Mouse (Mus musculus): ENCODE results near the gene Adh7. TPM values are rescaled to one million over a fixed set of nuclear protein-coding genes. Genes with fewer than 3 reads are reported as not detected.

The Adh7 gene
- total RNA-seq (2023; ENCODE audit: inconsistent age) = not detected in 4 replicates

DNA sequence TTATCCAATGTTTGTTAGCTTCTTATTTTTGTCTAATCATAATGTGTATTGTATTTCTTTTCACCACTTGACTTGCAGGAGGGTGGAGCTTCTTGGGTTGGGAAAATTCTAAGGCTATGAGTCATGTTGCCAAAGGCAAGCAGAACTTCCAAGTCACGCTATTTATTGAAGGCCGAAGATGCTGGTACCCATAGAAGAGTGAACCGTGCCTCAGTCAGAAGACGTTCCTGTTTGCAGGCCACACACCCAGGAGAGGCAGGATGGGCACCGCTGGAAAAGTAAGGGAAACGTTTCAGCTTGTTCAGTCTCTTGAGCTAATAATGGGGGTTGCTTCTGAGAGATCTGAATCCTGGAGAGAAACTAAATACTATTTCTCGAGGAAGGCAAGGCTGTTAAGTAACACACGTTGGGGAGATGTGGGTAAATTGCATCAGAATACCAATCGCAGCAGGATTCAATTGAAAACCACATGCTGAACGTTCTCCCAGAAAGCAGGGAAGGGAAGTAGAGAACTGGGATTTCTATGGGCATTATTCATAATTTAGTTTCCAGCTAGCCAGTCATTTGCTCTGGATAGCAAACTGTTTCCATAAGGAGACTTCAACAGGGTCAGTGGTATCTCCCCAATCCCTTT, at the start of gene Adh7:
TSS of gene Adh7 (plus strand) at position 130 of the 634 bp plus-strand sequence.

DNA sequence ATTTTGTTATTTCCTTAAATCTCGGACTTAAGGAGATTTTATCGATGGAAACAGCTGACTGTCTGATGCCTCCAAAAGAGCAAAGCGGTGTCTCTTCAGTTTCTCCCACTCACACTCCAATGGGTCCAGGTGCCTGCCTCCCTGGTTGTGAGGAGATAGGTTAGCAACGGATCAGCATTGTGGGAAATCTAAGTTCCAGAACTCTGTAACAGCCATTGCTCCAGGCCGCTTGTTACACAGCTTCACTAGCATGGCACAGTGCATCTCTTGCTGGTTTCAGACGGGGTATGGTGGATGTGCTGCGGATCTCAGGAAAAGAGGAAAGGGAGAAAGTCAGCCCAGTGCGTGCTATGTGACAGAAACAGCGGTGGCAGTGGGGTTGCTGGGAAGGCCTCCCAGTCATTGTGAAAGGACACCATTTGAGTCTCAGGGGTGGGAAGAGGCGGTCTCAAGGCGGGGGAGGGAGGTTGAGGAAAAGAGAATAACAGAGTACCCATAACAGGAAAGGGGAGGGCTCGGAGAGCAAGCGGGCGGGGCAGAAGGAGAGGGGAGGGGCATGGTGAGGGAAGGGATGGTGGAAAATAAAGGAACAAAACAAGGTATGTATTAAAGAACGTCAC, 23.8 kb upstream of the Adh7 start, which contains the start of gene 4930579F01Rik:
TSS of gene 4930579F01Rik (minus strand) at position 143 of the 620 bp plus-strand sequence.

DNA sequence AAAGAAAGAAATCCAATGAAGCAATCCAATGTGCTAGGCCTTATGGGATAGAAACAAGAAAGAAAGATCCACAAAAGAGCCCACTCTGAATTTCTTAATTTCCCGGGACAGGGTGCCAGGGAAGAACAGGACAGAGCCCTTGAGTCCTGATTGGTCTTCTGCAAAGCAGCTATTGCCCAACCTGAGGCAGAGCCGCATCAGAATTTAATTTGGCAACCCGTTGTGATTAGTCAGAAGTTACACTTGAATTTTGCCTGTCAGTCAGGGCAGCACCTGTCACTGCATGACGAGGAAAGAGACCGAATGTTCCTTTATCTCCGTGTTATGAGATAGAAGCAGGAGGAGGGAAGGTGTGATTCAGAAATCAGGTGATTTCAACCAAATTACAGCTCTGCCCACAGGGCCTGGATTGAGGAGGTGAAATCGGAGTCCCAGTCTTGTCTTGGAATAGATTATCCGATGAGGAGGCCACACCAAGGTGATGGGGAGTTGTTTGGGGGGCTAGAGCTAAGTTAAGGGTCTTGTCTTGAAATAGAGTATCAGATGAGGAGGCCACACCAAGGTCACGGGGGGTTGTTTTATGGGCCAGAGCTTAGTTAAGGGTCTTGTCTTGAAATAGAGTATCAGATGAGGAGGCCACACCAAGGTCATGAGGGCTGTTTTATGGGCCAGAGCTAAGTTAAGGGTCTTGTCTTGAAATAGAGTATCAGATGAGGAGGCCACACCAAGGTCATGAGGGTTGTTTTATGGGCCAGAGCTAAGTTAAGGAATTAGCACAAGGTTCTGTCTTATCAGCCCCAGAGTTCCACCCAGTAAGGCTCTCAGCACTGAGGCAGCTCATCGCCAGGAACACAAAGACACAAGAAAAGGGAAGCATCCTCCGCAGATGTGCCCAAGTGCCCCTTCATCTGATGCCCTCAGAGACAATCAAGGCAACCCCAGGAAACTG, 43.4 kb downstream of the Adh7 start, which contains the start of gene Adh1:
TSS of gene Adh1 (plus strand) at position 271 of the 949 bp plus-strand sequence.

Other genes with a start within 250 kb of the Adh7 start
- 72.7 to 82.4 TPM (median 80.0 TPM) in 4 replicates for gene Dapp1, start 236.2 kb upstream of the Adh7 start, total RNA-seq (2023; ENCODE audit: inconsistent age)
- not detected in 4 replicates for gene 1110002E22Rik, start 152.7 kb upstream of the Adh7 start, total RNA-seq (2023; ENCODE audit: inconsistent age)
- not detected in 4 replicates for gene Gm5105, start 150.4 kb upstream of the Adh7 start, total RNA-seq (2023; ENCODE audit: inconsistent age)
- 6.4 to 9.9 TPM (median 8.7 TPM) in 4 replicates for gene Trmt10a, start 74.3 kb upstream of the Adh7 start, total RNA-seq (2023; ENCODE audit: inconsistent age)
- 1.2 to 3.5 TPM (median 1.9 TPM) in 4 replicates for gene Mttp, start 72.8 kb upstream of the Adh7 start, total RNA-seq (2023; ENCODE audit: inconsistent age)
- gene 4930579F01Rik, start 23.9 kb upstream of the Adh7 start, total RNA-seq (2023; ENCODE audit: inconsistent age) = not detected in 4 replicates
- gene Adh1, start 43.2 kb downstream of the Adh7 start, total RNA-seq (2023; ENCODE audit: inconsistent age) = not detected in 4 replicates
- not detected in 4 replicates for gene Adh6a, start 95.5 kb downstream of the Adh7 start, total RNA-seq (2023; ENCODE audit: inconsistent age)
- gene Adh6b, start 124.0 kb downstream of the Adh7 start, total RNA-seq (2023; ENCODE audit: inconsistent age) = not detected in 4 replicates
- gene Adh4, start 197.7 kb downstream of the Adh7 start, total RNA-seq (2023; ENCODE audit: inconsistent age) = not detected in 4 replicates
- gene Adh5, start 225.3 kb downstream of the Adh7 start, total RNA-seq (2023; ENCODE audit: inconsistent age) = 61.4 to 72.5 TPM (median 62.5 TPM) in 4 replicates